Mouse (Mus musculus): ENCODE data around the gene Gnb1l.
A peak's percentile ranks its signal among the peaks of the same experiment; 100 is the strongest.

The Gnb1l gene

GRCm38 (mm10) chr16:18587847-18588737 is 89.6 kb downstream of the Gnb1l start:
- DNase-seq, result no peak

GRCm38 (mm10) chr16:18588738-18589055 is 90.2 kb downstream of the Gnb1l start:
- no peak for DNase-seq

- DNase-seq, result no peak
Observed at GRCm38 (mm10) chr16:18589080-18589621, 90.6 kb downstream of the Gnb1l start.

- DNase-seq, result peak; percentile 72
Observed at GRCm38 (mm10) chr16:18589804-18590790, 91.6 kb downstream of the Gnb1l start, which contains the start of gene Tbx1. Gene Tbx1, minus strand, starts transcription at chr16:18590671.

- DNase-seq, result peak; percentile 49
Observed at GRCm38 (mm10) chr16:18591047-18592018, 92.8 kb downstream of the Gnb1l start.

GRCm38 (mm10) chr16:18593930-18594329 is 95.4 kb downstream of the Gnb1l start:
- no peak for DNase-seq

- DNase-seq, result no peak
Observed at GRCm38 (mm10) chr16:18596255-18596654, 97.7 kb downstream of the Gnb1l start.

- no peak for DNase-seq
Observed at GRCm38 (mm10) chr16:18598006-18598405, 99.5 kb downstream of the Gnb1l start.

- DNase-seq, result no peak
Observed at GRCm38 (mm10) chr16:18601447-18601846, 102.9 kb downstream of the Gnb1l start.

- DNase-seq, result no peak
Observed at GRCm38 (mm10) chr16:18604267-18604701, 105.8 kb downstream of the Gnb1l start.

- no peak for DNase-seq
Observed at GRCm38 (mm10) chr16:18605705-18606104, 107.2 kb downstream of the Gnb1l start.

- no peak for DNase-seq
Observed at GRCm38 (mm10) chr16:18608226-18608625, 109.7 kb downstream of the Gnb1l start.

- DNase-seq, result no peak
Observed at GRCm38 (mm10) chr16:18609099-18609498, 110.6 kb downstream of the Gnb1l start.

GRCm38 (mm10) chr16:18611752-18612151 is 113.2 kb downstream of the Gnb1l start:
- DNase-seq, result no peak

GRCm38 (mm10) chr16:18613301-18613700 is 114.8 kb downstream of the Gnb1l start:
- no peak for DNase-seq

Data from thymus, postnatal 25 days (tissue).